Mouse (Mus musculus) kidney, adult 2 months (tissue): ENCODE results near the gene Dhrs7b.

ENCODE experiments used
- CTCF ChIP-seq: fragments of 200-500 bp; conservative IDR thresholded peaks from 2 replicates; pipeline ENCODE4 v1.5.1; 2011; ENCODE audit warnings: low read depth, mild to moderate bottlenecking, control low read depth, low read length, moderate library complexity, mixed read lengths; ENCODE audit not compliant: insufficient read depth, insufficient read length
- POLR2A ChIP-seq: fragments of 200-500 bp; IDR thresholded peaks from one replicate; pipeline ENCODE4 v1.6.1; 2011; ENCODE audit warnings: low read depth, low read length, control low read depth

DNA sequence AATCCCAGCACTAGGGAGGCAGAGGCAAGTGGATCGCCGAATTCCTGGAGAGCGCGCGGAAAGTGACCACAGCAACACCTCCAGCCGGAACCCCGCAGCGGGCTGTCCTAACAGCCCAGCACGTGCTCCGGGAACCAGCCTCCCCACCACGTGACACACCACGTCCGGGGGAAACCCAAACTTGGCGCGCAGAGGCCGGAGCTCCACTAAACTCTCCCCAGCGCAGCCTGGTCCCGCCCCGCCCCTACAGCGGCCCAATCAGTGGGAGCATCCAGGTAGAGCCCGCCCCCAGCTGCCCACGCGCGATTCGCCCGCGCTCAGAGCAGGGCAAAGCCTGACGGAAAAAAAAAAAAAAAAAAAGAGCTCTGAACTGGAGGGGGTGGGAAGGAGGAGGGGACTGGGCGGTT is 19.4 kb upstream of the Dhrs7b start:
- no peak for TF ChIP-seq CTCF
- no peak for TF ChIP-seq POLR2A
